8 mouse cellular contexts compared by ENCODE assay signal in genomic region chr11:102317901-102318575, GRCm38 (mm10). TPM values are rescaled to one million over a fixed set of nuclear protein-coding genes. Genes with fewer than 3 reads are reported as not detected.
DNase-seq lines count a peak whose midpoint lies in the region; ATAC-seq lines count a peak whose summit lies in the region.

No protein-coding gene starts in this region.

- H3K9ac ChIP-seq in forebrain, embryonic 12.5 days = peak overlapping the region; percentile 100

- under 1% methylated on average over 24 of the region's 77 CpGs for WGBS in forebrain, embryonic 12.5 days
- under 1% methylated on average over 66 of the region's 77 CpGs for WGBS in midbrain, embryonic 10.5 days

- peaks cover 27% of the 10 kb centered on the region for H3K36me3 ChIP-seq in forebrain, embryonic 12.5 days (replicated peaks)
- peaks cover 26% of the 10 kb centered on the region for H3K36me3 ChIP-seq in midbrain, embryonic 10.5 days

- peaks cover 22% of the 10 kb centered on the region for H3K4me1 ChIP-seq in forebrain, embryonic 12.5 days
- peaks cover 38% of the 10 kb centered on the region for H3K4me1 ChIP-seq in midbrain, embryonic 10.5 days

- peak; percentile 42 for ATAC-seq in forebrain, embryonic 12.5 days (ENCODE audit: low FRiP score)

- DNase-seq in MN1 (ENCODE audit: low spot score) = peak; percentile 74
- peak; percentile 79 for DNase-seq in brain, adult 2 months (ENCODE audit: low read depth, low spot score)
- DNase-seq in heart, postnatal 4 days = peak; percentile 83
- DNase-seq in left cerebral cortex, postnatal 4 days = peak; percentile 78
- peak; percentile 84 for DNase-seq in midbrain, embryonic 10.5 days (ENCODE audit: low spot score)
- DNase-seq in spleen, adult 12 weeks (ENCODE audit: low spot score) = peak; percentile 69
- DNase-seq in frontal cortex, postnatal 25 days (ENCODE audit: low spot score in 2 of 2) = no peak

- H3K9me3 ChIP-seq in forebrain, embryonic 12.5 days = no peaks in the 10 kb centered on the region
- H3K9me3 ChIP-seq in midbrain, embryonic 10.5 days (replicated peaks) = no peaks in the 10 kb centered on the region

- peaks cover 4% of the 10 kb centered on the region; the same call in 1 of the 2 replicates for H3K27me3 ChIP-seq in forebrain, embryonic 12.5 days
- H3K27me3 ChIP-seq in midbrain, embryonic 10.5 days (ENCODE audit: low read depth, poor library complexity, severe bottlenecking) = 0 out of 2 replicates have a peak, but pooled peaks cover 5% of the 10 kb centered on the region

- H3K27ac ChIP-seq in forebrain, embryonic 12.5 days = peak overlapping the region; percentile 98
- peak overlapping the region; percentile 100 for H3K27ac ChIP-seq in midbrain, embryonic 10.5 days (replicated peaks)

- peak overlapping the region; percentile 83 for H3K4me2 ChIP-seq in forebrain, embryonic 12.5 days

- intact Hi-C loops in left cerebral cortex, postnatal 4 days (cut with DNase I) = loop anchor here (5.0 kb wide), 1 partner anchor 89 kb away; the partner anchor contains the start of gene Slc25a39

- peak overlapping the region; percentile 89 for H3K4me3 ChIP-seq in forebrain, embryonic 12.5 days (replicated peaks)
- H3K4me3 ChIP-seq in midbrain, embryonic 10.5 days = peak overlapping the region; percentile 100

RNA-seq across cellular contexts. Expression of gene Ubtf, which starts 1.5 kb away (rescaled TPM):
- 111 and 121 TPM in 2 replicates for polyA plus RNA-seq in forebrain, embryonic 12.5 days (2016; fragmentation: Nextera tagmentation; extraction: Ambion mirVana)
- total RNA-seq in heart, postnatal 4 days (2021) = 10 to 100 TPM; 81.9 to 89.3 TPM
- total RNA-seq in left cerebral cortex, postnatal 4 days (2021) = 100 to 1,000 TPM; 113 to 115 TPM
- 89.6 and 90.3 TPM in 2 replicates for polyA plus RNA-seq in midbrain, embryonic 10.5 days (2016; fragmentation: Nextera tagmentation; extraction: Ambion mirVana)

RNA-seq across cellular contexts. Expression of gene Atxn7l3, which starts 21.6 kb away (rescaled TPM):
- 22.4 and 22.6 TPM in 2 replicates for polyA plus RNA-seq in forebrain, embryonic 12.5 days (2016; fragmentation: Nextera tagmentation; extraction: Ambion mirVana)
- 10 to 100 TPM; 36.8 to 39.4 TPM for total RNA-seq in heart, postnatal 4 days (2021)
- total RNA-seq in left cerebral cortex, postnatal 4 days (2021) = 100 to 1,000 TPM; 183 to 189 TPM
- 13.9 and 16.5 TPM in 2 replicates for polyA plus RNA-seq in midbrain, embryonic 10.5 days (2016; fragmentation: Nextera tagmentation; extraction: Ambion mirVana)

RNA-seq across cellular contexts. Expression of gene Tmub2, which starts 33.3 kb away (rescaled TPM):
- 53.9 and 55.9 TPM in 2 replicates for polyA plus RNA-seq in forebrain, embryonic 12.5 days (2016; fragmentation: Nextera tagmentation; extraction: Ambion mirVana)
- 10 to 100 TPM; 26.6 to 27.7 TPM for total RNA-seq in heart, postnatal 4 days (2021)
- total RNA-seq in left cerebral cortex, postnatal 4 days (2021) = 10 to 100 TPM; 53.6 to 56.1 TPM
- polyA plus RNA-seq in midbrain, embryonic 10.5 days (2016; fragmentation: Nextera tagmentation; extraction: Ambion mirVana) = 51.3 and 60.5 TPM in 2 replicates

RNA-seq across cellular contexts. Expression of gene Slc4a1, which starts 48.0 kb away (rescaled TPM):
- polyA plus RNA-seq in forebrain, embryonic 12.5 days (2016; fragmentation: Nextera tagmentation; extraction: Ambion mirVana) = 21.2 and 25.7 TPM in 2 replicates
- 10 to 100 TPM in 1 of 2 experiments, 1 to 10 TPM in 1; 7.2 to 22.1 TPM for total RNA-seq in heart, postnatal 4 days (2021)
- total RNA-seq in left cerebral cortex, postnatal 4 days (2021) = 1 to 10 TPM in 1 of 2 experiments, under 1 TPM in 1; 0.87 to 1.9 TPM
- polyA plus RNA-seq in midbrain, embryonic 10.5 days (2016; fragmentation: Nextera tagmentation; extraction: Ambion mirVana) = 33.8 and 33.9 TPM in 2 replicates

RNA-seq across cellular contexts. Expression of gene Asb16, which starts 49.5 kb away (rescaled TPM):
- polyA plus RNA-seq in forebrain, embryonic 12.5 days (2016; fragmentation: Nextera tagmentation; extraction: Ambion mirVana) = not detected in 2 replicates
- under 1 TPM; 0.33 to 0.41 TPM for total RNA-seq in heart, postnatal 4 days (2021)
- under 1 TPM; 0.91 to 0.98 TPM for total RNA-seq in left cerebral cortex, postnatal 4 days (2021)
- 0.05 TPM in 1 of 2 replicates, not detected in the other for polyA plus RNA-seq in midbrain, embryonic 10.5 days (2016; fragmentation: Nextera tagmentation; extraction: Ambion mirVana)

Comparison
In these comparisons a context has a peak if more than half of its experiments do, and no peak if none do; other contexts are left out.
1. DNase-seq: peak in MN1 (single experiment), brain, adult 2 months (single experiment), heart, postnatal 4 days (single experiment), left cerebral cortex, postnatal 4 days (single experiment), midbrain, embryonic 10.5 days (single experiment) and spleen, adult 12 weeks (single experiment); none in frontal cortex, postnatal 25 days (0 of 2).
2. RNA of gene Atxn7l3, which starts 21.6 kb away (total RNA-seq): 183 to 189 TPM in left cerebral cortex, postnatal 4 days; 36.8 to 39.4 TPM in heart, postnatal 4 days; every median in the first group is over 4 times any median in the second.